Mouse (Mus musculus) cerebellum, postnatal 10 days (tissue): ENCODE results near the gene Ifi206.
A peak's percentile ranks its signal among the peaks of the same experiment; 100 is the strongest.
"Not testable (repeated sequence)": the region's sequence is repeated elsewhere in the genome, so short reads cannot be mapped to it uniquely, and the experiment has no call there.

Source experiments
- DNase-seq, 2 experiments: peaks; one replicate each; pipeline ENCODE4 v3.0.0; 2021; ENCODE audit warnings: mixed read lengths in 2 of 2

Ifi206 gene

GRCm38 (mm10) chr1:173490812-173491480 is at the start of gene Ifi206:
Gene Ifi206, minus strand, starts transcription at chr1:173491041.
- not testable (repeated sequence) for DNase-seq

GRCm38 (mm10) chr1:173535791-173536190 is 45.0 kb upstream of the Ifi206 start, which contains the start of gene Ifi214:
Gene Ifi214, minus strand, starts transcription at chr1:173535957.
- not testable (repeated sequence) for DNase-seq

- DNase-seq = no peak
Observed at GRCm38 (mm10) chr1:173521452-173521851, 30.6 kb upstream of the Ifi206 start.

- DNase-seq = not testable (repeated sequence)
Observed at GRCm38 (mm10) chr1:173510595-173510994, 19.8 kb upstream of the Ifi206 start.

- DNase-seq = not testable (repeated sequence)
Observed at GRCm38 (mm10) chr1:173491483-173491882, 642 bp upstream of the Ifi206 start.

- DNase-seq = not testable (repeated sequence)
Observed at GRCm38 (mm10) chr1:173481182-173481574, 9.7 kb downstream of the Ifi206 start.

GRCm38 (mm10) chr1:173480399-173481181 is 10.3 kb downstream of the Ifi206 start:
- DNase-seq = not testable (repeated sequence)

- DNase-seq = peak; percentile 3 to 12
Observed at GRCm38 (mm10) chr1:173456761-173457160, 34.1 kb downstream of the Ifi206 start.

GRCm38 (mm10) chr1:173456139-173456754 is 34.6 kb downstream of the Ifi206 start:
- DNase-seq = peak; percentile 56 to 63

- DNase-seq = no peak
Observed at GRCm38 (mm10) chr1:173451665-173452064, 39.2 kb downstream of the Ifi206 start.

- no peak for DNase-seq
Observed at GRCm38 (mm10) chr1:173450621-173451020, 40.2 kb downstream of the Ifi206 start.

GRCm38 (mm10) chr1:173447067-173447466 is 43.8 kb downstream of the Ifi206 start:
- DNase-seq = no peak

GRCm38 (mm10) chr1:173443061-173443460 is 47.8 kb downstream of the Ifi206 start:
- no peak for DNase-seq

GRCm38 (mm10) chr1:173441210-173441609 is 49.6 kb downstream of the Ifi206 start:
- DNase-seq = no peak

- DNase-seq = no peak
Observed at GRCm38 (mm10) chr1:173440681-173441080, 50.2 kb downstream of the Ifi206 start.

GRCm38 (mm10) chr1:173437161-173437953 is 53.5 kb downstream of the Ifi206 start:
- no peak for DNase-seq

GRCm38 (mm10) chr1:173432411-173432810 is 58.4 kb downstream of the Ifi206 start:
- no peak for DNase-seq

- DNase-seq = no peak
Observed at GRCm38 (mm10) chr1:173429995-173430699, 60.7 kb downstream of the Ifi206 start.

GRCm38 (mm10) chr1:173427385-173427784 is 63.5 kb downstream of the Ifi206 start:
- no peak for DNase-seq

- DNase-seq = no peak
Observed at GRCm38 (mm10) chr1:173426345-173426744, 64.5 kb downstream of the Ifi206 start.

- no peak for DNase-seq
Observed at GRCm38 (mm10) chr1:173420374-173420773, 70.5 kb downstream of the Ifi206 start.
